Mouse (Mus musculus): ENCODE measurements around the gene Ankdd1b. TPM values are rescaled to one million over a fixed set of nuclear protein-coding genes. Genes with fewer than 3 reads are reported as not detected.

Gene Ankdd1b
- polyA plus RNA-seq, 1 experiment from 2014 or later, result not detected

- DNase-seq (ENCODE audit: low spot score), result no peak
- H3K27me3 ChIP-seq (ENCODE audit: low read depth, poor library complexity, severe bottlenecking), result no peaks in the 10 kb centered on the region
- H3K4me1 ChIP-seq, result no peaks in the 10 kb centered on the region
- H3K4me3 ChIP-seq, result no peak overlapping the region
- H3K36me3 ChIP-seq, result peaks cover 34% of the 10 kb centered on the region
- WGBS, result 94% methylated on average over 6 of the region's 6 CpGs
- no peaks in the 10 kb centered on the region for H3K9me3 ChIP-seq (replicated peaks)
- no peak overlapping the region for H3K27ac ChIP-seq
Measured at GRCm38 (mm10) chr13:96487968-96488367, 17.0 kb upstream of the Ankdd1b start.

GRCm38 (mm10) chr13:96487230-96487629 is 16.2 kb upstream of the Ankdd1b start:
- H3K36me3 ChIP-seq, result peaks cover 34% of the 10 kb centered on the region
- no peaks in the 10 kb centered on the region for H3K9me3 ChIP-seq (replicated peaks)
- no peak overlapping the region for H3K4me3 ChIP-seq
- H3K4me1 ChIP-seq, result no peaks in the 10 kb centered on the region
- DNase-seq (ENCODE audit: low spot score), result no peak
- H3K27ac ChIP-seq, result no peak overlapping the region
- no peaks in the 10 kb centered on the region for H3K27me3 ChIP-seq (ENCODE audit: low read depth, poor library complexity, severe bottlenecking)
- 92% methylated on average over 6 of the region's 6 CpGs for WGBS

GRCm38 (mm10) chr13:96478991-96479390 is 8.0 kb upstream of the Ankdd1b start:
- Histone ChIP-seq H3K4me1 (no peaks in the 10 kb centered on the region), H3K4me3 (no peak overlapping the region), H3K27me3 (ENCODE audit: low read depth, poor library complexity, severe bottlenecking) (no peaks in the 10 kb centered on the region), H3K27ac (no peak overlapping the region), H3K9me3 (replicated peaks) (no peaks in the 10 kb centered on the region), H3K36me3 (peaks cover 10% of the 10 kb centered on the region)
- WGBS, result 100% methylated on average over 1 of the region's 1 CpGs
- no peak for DNase-seq (ENCODE audit: low spot score)

GRCm38 (mm10) chr13:96477226-96477625 is 6.2 kb upstream of the Ankdd1b start:
- Histone ChIP-seq H3K27ac (no peak overlapping the region), H3K36me3 (0 out of 2 replicates have a peak, but pooled peaks cover 2% of the 10 kb centered on the region), H3K9me3 (replicated peaks) (no peaks in the 10 kb centered on the region), H3K4me1 (no peaks in the 10 kb centered on the region), H3K27me3 (ENCODE audit: low read depth, poor library complexity, severe bottlenecking) (no peaks in the 10 kb centered on the region), H3K4me3 (no peak overlapping the region)
- no peak for DNase-seq (ENCODE audit: low spot score)
- WGBS, result 95% methylated on average over 4 of the region's 4 CpGs

GRCm38 (mm10) chr13:96470556-96470955 is 442 bp downstream of the Ankdd1b start:
- Histone ChIP-seq H3K4me3 (no peak overlapping the region), H3K27me3 (ENCODE audit: low read depth, poor library complexity, severe bottlenecking) (no peaks in the 10 kb centered on the region), H3K36me3 (no peaks in the 10 kb centered on the region), H3K27ac (no peak overlapping the region), H3K4me1 (no peaks in the 10 kb centered on the region), H3K9me3 (replicated peaks) (no peaks in the 10 kb centered on the region)
- DNase-seq (ENCODE audit: low spot score), result no peak
- WGBS, result 81% methylated on average over 6 of the region's 6 CpGs

- no peaks in the 10 kb centered on the region for H3K4me1 ChIP-seq
- WGBS, result 93% methylated on average over 5 of the region's 5 CpGs
- DNase-seq (ENCODE audit: low spot score), result no peak
- no peaks in the 10 kb centered on the region for H3K36me3 ChIP-seq
- H3K27ac ChIP-seq, result no peak overlapping the region
- H3K4me3 ChIP-seq, result no peak overlapping the region
- no peaks in the 10 kb centered on the region for H3K27me3 ChIP-seq (ENCODE audit: low read depth, poor library complexity, severe bottlenecking)
- no peaks in the 10 kb centered on the region for H3K9me3 ChIP-seq (replicated peaks)
Measured at GRCm38 (mm10) chr13:96468678-96469077, 2.3 kb downstream of the Ankdd1b start.

- no peaks in the 10 kb centered on the region for H3K9me3 ChIP-seq (replicated peaks)
- H3K36me3 ChIP-seq, result no peaks in the 10 kb centered on the region
- H3K4me3 ChIP-seq, result no peak overlapping the region
- no peaks in the 10 kb centered on the region for H3K27me3 ChIP-seq (ENCODE audit: low read depth, poor library complexity, severe bottlenecking)
- DNase-seq (ENCODE audit: low spot score), result no peak
- H3K4me1 ChIP-seq, result no peaks in the 10 kb centered on the region
- 41% methylated on average over 5 of the region's 5 CpGs for WGBS
- H3K27ac ChIP-seq, result no peak overlapping the region
Measured at GRCm38 (mm10) chr13:96465315-96465714, 5.7 kb downstream of the Ankdd1b start.

- DNase-seq (ENCODE audit: low spot score), result no peak
- H3K27me3 ChIP-seq (ENCODE audit: low read depth, poor library complexity, severe bottlenecking), result no peaks in the 10 kb centered on the region
- no peak overlapping the region for H3K27ac ChIP-seq
- no peak overlapping the region for H3K4me3 ChIP-seq
- no peaks in the 10 kb centered on the region for H3K9me3 ChIP-seq (replicated peaks)
- WGBS, result 83% methylated on average over 1 of the region's 1 CpGs
- H3K36me3 ChIP-seq, result no peaks in the 10 kb centered on the region
- no peaks in the 10 kb centered on the region for H3K4me1 ChIP-seq
Measured at GRCm38 (mm10) chr13:96462644-96463043, 8.4 kb downstream of the Ankdd1b start.

- no peak for DNase-seq (ENCODE audit: low spot score)
- 85% methylated on average over 4 of the region's 4 CpGs for WGBS
- H3K36me3 ChIP-seq, result no peaks in the 10 kb centered on the region
- no peak overlapping the region for H3K4me3 ChIP-seq
- H3K4me1 ChIP-seq, result no peaks in the 10 kb centered on the region
- no peaks in the 10 kb centered on the region for H3K27me3 ChIP-seq (ENCODE audit: low read depth, poor library complexity, severe bottlenecking)
- H3K27ac ChIP-seq, result no peak overlapping the region
- no peaks in the 10 kb centered on the region for H3K9me3 ChIP-seq (replicated peaks)
Measured at GRCm38 (mm10) chr13:96458606-96459005, 12.4 kb downstream of the Ankdd1b start.

- no peak overlapping the region for H3K4me3 ChIP-seq
- no peaks in the 10 kb centered on the region for H3K27me3 ChIP-seq (ENCODE audit: low read depth, poor library complexity, severe bottlenecking)
- no peaks in the 10 kb centered on the region for H3K36me3 ChIP-seq
- H3K9me3 ChIP-seq (replicated peaks), result no peaks in the 10 kb centered on the region
- no peaks in the 10 kb centered on the region for H3K4me1 ChIP-seq
- no peak for DNase-seq (ENCODE audit: low spot score)
- H3K27ac ChIP-seq, result no peak overlapping the region
- 90% methylated on average over 5 of the region's 5 CpGs for WGBS
Measured at GRCm38 (mm10) chr13:96458018-96458417, 13.0 kb downstream of the Ankdd1b start.

GRCm38 (mm10) chr13:96457566-96457965 is 13.4 kb downstream of the Ankdd1b start:
- no peak for DNase-seq (ENCODE audit: low spot score)
- Histone ChIP-seq H3K27me3 (ENCODE audit: low read depth, poor library complexity, severe bottlenecking) (no peaks in the 10 kb centered on the region), H3K4me1 (no peaks in the 10 kb centered on the region), H3K36me3 (no peaks in the 10 kb centered on the region), H3K4me3 (no peak overlapping the region), H3K27ac (no peak overlapping the region), H3K9me3 (replicated peaks) (no peaks in the 10 kb centered on the region)
- 92% methylated on average over 5 of the region's 5 CpGs for WGBS

GRCm38 (mm10) chr13:96454288-96454687 is 16.7 kb downstream of the Ankdd1b start:
- H3K27me3 ChIP-seq (ENCODE audit: low read depth, poor library complexity, severe bottlenecking), result no peaks in the 10 kb centered on the region
- no peaks in the 10 kb centered on the region for H3K4me1 ChIP-seq
- WGBS, result 79% methylated on average over 3 of the region's 3 CpGs
- no peaks in the 10 kb centered on the region for H3K9me3 ChIP-seq (replicated peaks)
- no peak overlapping the region for H3K27ac ChIP-seq
- H3K4me3 ChIP-seq, result no peak overlapping the region
- DNase-seq (ENCODE audit: low spot score), result no peak
- no peaks in the 10 kb centered on the region for H3K36me3 ChIP-seq

- no peak for DNase-seq (ENCODE audit: low spot score)
- no peaks in the 10 kb centered on the region for H3K4me1 ChIP-seq
- H3K9me3 ChIP-seq (replicated peaks), result no peaks in the 10 kb centered on the region
- no peak overlapping the region for H3K4me3 ChIP-seq
- H3K36me3 ChIP-seq, result no peaks in the 10 kb centered on the region
- 95% methylated on average over 3 of the region's 3 CpGs for WGBS
- no peak overlapping the region for H3K27ac ChIP-seq
- H3K27me3 ChIP-seq (ENCODE audit: low read depth, poor library complexity, severe bottlenecking), result no peaks in the 10 kb centered on the region
Measured at GRCm38 (mm10) chr13:96452621-96453020, 18.4 kb downstream of the Ankdd1b start.

GRCm38 (mm10) chr13:96451386-96452140 is 19.4 kb downstream of the Ankdd1b start:
- Histone ChIP-seq H3K4me1 (no peaks in the 10 kb centered on the region), H3K27me3 (ENCODE audit: low read depth, poor library complexity, severe bottlenecking) (no peaks in the 10 kb centered on the region), H3K27ac (no peak overlapping the region), H3K36me3 (no peaks in the 10 kb centered on the region), H3K9me3 (replicated peaks) (no peaks in the 10 kb centered on the region), H3K4me3 (no peak overlapping the region)
- WGBS, result 89% methylated on average over 11 of the region's 11 CpGs
- DNase-seq (ENCODE audit: low spot score), result no peak
